Mouse (Mus musculus): ENCODE measurements around the gene Nfix. TPM values are rescaled to one million over a fixed set of nuclear protein-coding genes. Genes with fewer than 3 reads are reported as not detected.

Nfix gene
- total and polyA plus RNA-seq, 3 experiments: 68.7 to 297 (median 274) TPM

DNA sequence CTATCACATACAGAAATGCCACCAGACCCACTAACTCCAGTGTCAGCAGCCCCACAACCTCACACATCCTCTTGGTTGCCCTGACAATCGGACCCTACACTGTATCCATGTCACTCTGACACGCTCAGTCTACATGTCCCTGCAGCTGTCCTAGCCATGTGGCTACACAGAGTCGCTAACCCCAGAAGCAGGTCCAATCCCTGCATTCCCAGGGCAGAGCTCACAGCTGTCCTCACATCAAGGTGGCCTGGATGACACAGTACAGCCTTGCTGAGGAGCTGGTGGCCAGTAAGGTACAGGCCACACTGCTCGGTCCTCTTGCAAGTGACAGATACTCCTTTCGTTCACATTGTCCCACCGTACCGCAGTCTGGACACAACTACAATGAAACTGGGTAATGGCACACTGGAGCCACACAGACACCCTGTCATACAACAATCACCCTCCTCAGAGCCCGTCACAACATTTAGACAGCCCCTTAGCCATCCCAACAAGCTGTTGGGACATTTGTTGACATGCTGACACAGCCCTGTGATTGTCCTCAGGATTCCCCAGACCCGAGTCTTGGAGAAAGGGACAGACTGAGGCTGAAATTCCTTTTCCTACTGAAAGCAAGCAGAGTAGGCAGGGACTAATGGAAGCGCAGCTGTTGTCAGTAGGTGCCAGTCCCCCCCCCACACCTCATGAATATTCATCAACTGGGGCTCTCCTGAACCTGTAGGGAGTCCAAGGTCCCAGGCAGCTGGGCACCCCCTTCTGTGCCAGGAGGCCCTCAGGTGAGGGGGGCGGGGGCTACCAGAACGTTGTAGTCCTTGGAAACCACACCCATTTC lies 9.2 kb upstream of the Nfix start:
- TF ChIP-seq POLR2A (IDR thresholded peaks at IDR 0.05; ENCODE audit: insufficient read depth, low read depth, low read length) (no peak), CTCF (IDR thresholded peaks at IDR 0.05) (no peak), EP300 (IDR thresholded peaks at IDR 0.05; ENCODE audit: insufficient read depth, low read depth, low read length) (no peak)
- no peak for DNase-seq
- Histone ChIP-seq H3K27me3 (ENCODE audit: control insufficient read depth, insufficient read depth, low read length) (no peaks in the 10 kb centered on the region), H3K4me3 (no peak overlapping the region), H3K9ac (ENCODE audit: low read depth, low read length) (no peak overlapping the region), H3K36me3 (ENCODE audit: control insufficient read depth, insufficient read depth, low read length) (no peaks in the 10 kb centered on the region), H3K4me1 (ENCODE audit: control insufficient read depth, insufficient read depth, low read length) (no peaks in the 10 kb centered on the region), H3K27ac (no peak overlapping the region), H3K79me2 (replicated peaks; ENCODE audit: control insufficient read depth, insufficient read depth, low read length) (no peaks in the 10 kb centered on the region)
- WGBS: 77% methylated on average over 12 of the region's 12 CpGs
- intact Hi-C loops (cut with DNase I): no loop called here

DNA sequence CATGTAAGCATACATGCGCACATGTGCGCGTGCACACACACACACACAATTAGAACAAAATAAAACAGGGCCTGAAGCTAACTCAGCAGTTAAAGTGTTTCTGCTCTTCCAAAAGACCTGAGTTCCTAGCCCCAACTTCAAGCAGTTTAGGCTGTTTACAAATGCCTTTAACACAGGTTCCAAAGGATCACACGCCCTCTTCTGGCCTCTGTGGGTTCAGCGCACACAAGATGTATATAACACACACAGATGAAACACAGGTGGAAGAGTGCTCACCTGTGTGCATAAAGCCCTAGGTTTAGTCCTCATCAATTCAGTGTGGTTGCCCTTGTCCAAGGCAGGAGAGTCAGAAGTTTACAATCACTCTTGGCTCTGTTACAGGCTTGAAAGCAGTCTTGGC lies 5.9 kb upstream of the Nfix start:
- H3K36me3 ChIP-seq (ENCODE audit: control insufficient read depth, insufficient read depth, low read length): no peaks in the 10 kb centered on the region
- no peak overlapping the region for H3K4me3 ChIP-seq
- H3K9ac ChIP-seq (ENCODE audit: low read depth, low read length): no peak overlapping the region
- H3K4me1 ChIP-seq (ENCODE audit: control insufficient read depth, insufficient read depth, low read length): no peaks in the 10 kb centered on the region
- 93% methylated on average over 5 of the region's 5 CpGs for WGBS
- intact Hi-C loops (cut with DNase I): no loop called here
- H3K27me3 ChIP-seq (ENCODE audit: control insufficient read depth, insufficient read depth, low read length): no peaks in the 10 kb centered on the region
- TF ChIP-seq CTCF (IDR thresholded peaks at IDR 0.05): 0 out of 2 replicates have a peak, but pooled peaks have one; percentile 17
- no peak for TF ChIP-seq POLR2A (IDR thresholded peaks at IDR 0.05; ENCODE audit: insufficient read depth, low read depth, low read length)
- H3K79me2 ChIP-seq (replicated peaks; ENCODE audit: control insufficient read depth, insufficient read depth, low read length): no peaks in the 10 kb centered on the region
- DNase-seq: no peak
- H3K27ac ChIP-seq: no peak overlapping the region

DNA sequence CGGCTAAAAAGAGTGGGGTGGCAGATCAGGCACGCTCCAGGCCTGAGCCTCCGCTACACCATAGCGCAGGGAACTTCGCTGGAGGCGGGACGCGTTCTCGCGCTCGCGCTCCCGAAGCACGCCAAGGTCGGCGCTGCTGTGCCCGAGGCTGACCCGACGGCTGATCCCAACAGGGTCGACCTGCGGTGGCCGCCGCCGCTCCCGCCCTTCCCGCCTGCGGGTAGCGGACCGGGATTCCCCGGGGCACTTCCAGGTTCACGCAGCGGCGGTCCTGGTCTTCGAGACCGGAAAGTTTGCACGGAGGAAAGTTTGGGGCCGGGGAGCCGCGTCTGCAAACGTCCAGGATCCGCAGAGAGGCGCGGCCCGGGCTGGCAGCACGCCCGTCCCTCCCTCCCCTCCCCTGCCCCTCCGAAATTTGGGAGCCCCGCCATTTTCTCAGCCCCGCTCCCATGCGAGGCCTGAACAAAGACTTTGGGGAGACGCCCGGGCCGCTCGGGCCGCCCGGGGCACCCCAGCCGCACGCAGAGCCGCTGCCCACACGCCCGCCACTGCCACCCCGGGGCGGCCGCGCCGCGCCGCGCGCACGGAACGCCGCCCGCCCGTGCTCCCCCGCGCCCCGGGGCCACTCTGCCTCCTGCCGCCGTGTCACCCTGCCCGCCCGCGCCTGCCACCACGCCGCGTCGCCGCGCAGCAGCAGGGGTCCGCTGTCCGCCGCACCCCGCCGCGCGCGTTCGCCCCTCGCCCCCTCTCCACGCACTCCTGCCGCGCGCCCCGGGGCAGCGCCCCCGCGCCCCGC lies 810 bp downstream of the Nfix start:
- Histone ChIP-seq H3K27me3 (ENCODE audit: control insufficient read depth, insufficient read depth, low read length) (no peaks in the 10 kb centered on the region), H3K79me2 (replicated peaks; ENCODE audit: control insufficient read depth, insufficient read depth, low read length) (peaks cover 8% of the 10 kb centered on the region), H3K4me3 (peak overlapping the region; percentile 78), H3K27ac (peak overlapping the region; percentile 90), H3K36me3 (ENCODE audit: control insufficient read depth, insufficient read depth, low read length) (no peaks in the 10 kb centered on the region), H3K4me1 (ENCODE audit: control insufficient read depth, insufficient read depth, low read length) (peaks cover 23% of the 10 kb centered on the region), H3K9ac (ENCODE audit: low read depth, low read length) (peak overlapping the region; percentile 90)
- 1% methylated on average over 94 of the region's 108 CpGs for WGBS
- DNase-seq: peak; percentile 81 to 83
- intact Hi-C loops (cut with DNase I): loop anchor here (2.0 to 5.0 kb wide), 2 partner anchors 25 to 37 kb away; no protein-coding TSS in a partner anchor
- TF ChIP-seq EP300 (IDR thresholded peaks at IDR 0.05; ENCODE audit: insufficient read depth, low read depth, low read length): no peak
- TF ChIP-seq CTCF (IDR thresholded peaks at IDR 0.05): peak; percentile 20; the same call in 1 of the 2 replicates
- TF ChIP-seq POLR2A (IDR thresholded peaks at IDR 0.05; ENCODE audit: insufficient read depth, low read depth, low read length): no peak

DNA sequence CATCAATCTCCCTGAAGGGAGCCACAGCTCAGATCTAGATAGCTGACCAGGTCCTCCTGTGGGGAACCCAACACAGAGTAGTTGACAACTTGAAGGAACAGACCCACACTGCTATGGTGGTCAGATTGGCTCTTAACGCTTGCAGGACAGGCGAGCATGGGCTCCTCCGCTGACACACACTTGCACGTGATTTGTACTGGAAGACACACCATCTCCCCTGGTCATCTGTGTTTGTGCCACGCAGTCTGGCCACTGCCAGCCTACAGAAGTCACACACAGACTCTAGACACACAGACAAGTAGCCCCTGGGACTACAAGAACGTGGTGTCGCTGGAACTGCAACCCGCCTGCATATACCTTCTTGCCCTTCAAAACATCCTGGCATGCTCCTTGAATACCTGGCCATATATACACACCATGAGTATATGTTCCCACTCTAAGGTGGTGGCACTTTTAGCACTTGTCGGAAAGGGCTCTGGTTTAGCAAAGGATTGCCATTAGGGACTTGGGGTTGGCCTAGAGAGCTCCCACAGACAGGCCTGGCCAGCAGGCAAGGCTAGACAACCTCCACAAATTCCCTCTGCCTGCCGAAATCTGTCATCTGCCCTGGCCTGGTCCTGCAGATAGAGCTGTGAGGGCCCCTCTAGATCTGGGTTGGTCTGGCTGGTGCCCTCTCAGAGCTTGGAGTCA lies 1.6 kb downstream of the Nfix start:
- H3K27ac ChIP-seq: peak overlapping the region; percentile 90

DNA sequence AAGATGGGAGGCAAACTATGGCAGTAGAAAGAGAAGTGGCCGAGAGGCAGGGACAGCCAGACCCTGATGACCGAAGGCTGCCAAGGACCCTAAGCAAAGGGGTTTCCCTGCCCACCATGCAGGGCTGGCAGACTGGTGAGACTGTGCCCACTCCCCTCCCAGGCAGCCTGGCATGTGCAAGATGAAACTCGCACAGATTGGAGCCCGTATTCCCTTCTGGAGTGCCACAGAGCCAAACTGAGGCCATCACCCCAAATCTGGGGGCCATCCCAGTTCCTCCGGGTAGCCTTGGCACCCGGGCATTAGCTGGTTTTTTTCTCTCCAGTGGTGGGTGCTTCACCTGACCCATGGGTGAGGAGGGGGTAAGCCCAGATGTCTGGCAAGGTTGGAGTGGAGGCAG lies 2.2 kb downstream of the Nfix start:
- H3K9ac ChIP-seq (ENCODE audit: low read depth, low read length): peak overlapping the region; percentile 90; the same call in 1 of the 2 replicates
- DNase-seq: peak in 1 of 2 experiments; percentile 33
- peaks cover 8% of the 10 kb centered on the region for H3K79me2 ChIP-seq (replicated peaks; ENCODE audit: control insufficient read depth, insufficient read depth, low read length)
- H3K4me1 ChIP-seq (ENCODE audit: control insufficient read depth, insufficient read depth, low read length): peaks cover 29% of the 10 kb centered on the region
- TF ChIP-seq CTCF (IDR thresholded peaks at IDR 0.05) (no peak), POLR2A (IDR thresholded peaks at IDR 0.05; ENCODE audit: insufficient read depth, low read depth, low read length) (no peak), EP300 (IDR thresholded peaks at IDR 0.05; ENCODE audit: insufficient read depth, low read depth, low read length) (no peak)
- 78% methylated on average over 6 of the region's 6 CpGs for WGBS
- peak overlapping the region; percentile 5; the same call in 1 of the 2 replicates for H3K4me3 ChIP-seq
- H3K36me3 ChIP-seq (ENCODE audit: control insufficient read depth, insufficient read depth, low read length): no peaks in the 10 kb centered on the region
- no peaks in the 10 kb centered on the region for H3K27me3 ChIP-seq (ENCODE audit: control insufficient read depth, insufficient read depth, low read length)
- peak overlapping the region; percentile 90; the same call in 1 of the 2 replicates for H3K27ac ChIP-seq
- intact Hi-C loops (cut with DNase I): loop anchor here (2.0 to 5.0 kb wide), 2 partner anchors 23 to 36 kb away; no protein-coding TSS in a partner anchor

More for the DNA sequence above, 1.6 kb downstream of the Nfix start:
- intact Hi-C loops (cut with DNase I): loop anchor here (2.0 to 5.0 kb wide), 2 partner anchors 24 to 36 kb away; no protein-coding TSS in a partner anchor
- TF ChIP-seq CTCF (IDR thresholded peaks at IDR 0.05) (no peak), EP300 (IDR thresholded peaks at IDR 0.05; ENCODE audit: insufficient read depth, low read depth, low read length) (no peak), POLR2A (IDR thresholded peaks at IDR 0.05; ENCODE audit: insufficient read depth, low read depth, low read length) (no peak; the same call in 1 of the 2 replicates)
- DNase-seq: peak in 1 of 2 experiments; percentile 52
- no peaks in the 10 kb centered on the region for H3K36me3 ChIP-seq (ENCODE audit: control insufficient read depth, insufficient read depth, low read length)
- peaks cover 23% of the 10 kb centered on the region for H3K4me1 ChIP-seq (ENCODE audit: control insufficient read depth, insufficient read depth, low read length)
- H3K79me2 ChIP-seq (replicated peaks; ENCODE audit: control insufficient read depth, insufficient read depth, low read length): peaks cover 8% of the 10 kb centered on the region
- H3K9ac ChIP-seq (ENCODE audit: low read depth, low read length): peak overlapping the region; percentile 90
- 54% methylated on average over 10 of the region's 10 CpGs for WGBS
- peak overlapping the region; percentile 78 for H3K4me3 ChIP-seq
- H3K27me3 ChIP-seq (ENCODE audit: control insufficient read depth, insufficient read depth, low read length): no peaks in the 10 kb centered on the region

Data from heart, adult 2 months (tissue).